Mouse (Mus musculus) common myeloid progenitor, adult 5-6 weeks (primary cell): Measurements from ENCODE around the gene Tet3. TPM values are rescaled to one million over a fixed set of nuclear protein-coding genes. Genes with fewer than 3 reads are reported as not detected.

ENCODE experiments used
- total RNA-seq: library from RNA; stranded (forward); fragments of 200-1000, 187-1606 nt; gene quantifications from 2 replicates; pipeline ENCODE4 v1.2.3, GENCODE M21; 2017

The Tet3 gene
- total RNA-seq, 1 experiment from 2014 or later, result 24.2 TPM

Other genes starting within 250 kb of the Tet3 start
- 0.10 TPM in 1 of 2 replicates, not detected in the other for gene Slc4a5, start 239.3 kb downstream of the Tet3 start, total RNA-seq
- gene Mthfd2, start 133.2 kb downstream of the Tet3 start, total RNA-seq, result 24.1 and 27.0 TPM in 2 replicates
- gene Mob1a, start 133.1 kb downstream of the Tet3 start, total RNA-seq, result 112 and 127 TPM in 2 replicates
- gene Bola3, start 109.9 kb downstream of the Tet3 start, total RNA-seq, result 89.1 and 97.5 TPM in 2 replicates
- gene Dguok, start 47.9 kb upstream of the Tet3 start, total RNA-seq, result 34.3 and 38.0 TPM in 2 replicates
- not detected in 2 replicates for gene Actg2, start 77.2 kb upstream of the Tet3 start, total RNA-seq
- gene Stambp, start 113.6 kb upstream of the Tet3 start, total RNA-seq, result 6.4 and 9.3 TPM in 2 replicates
- gene Clec4f, start 197.1 kb upstream of the Tet3 start, total RNA-seq, result not detected in 2 replicates
- gene Cd207, start 218.8 kb upstream of the Tet3 start, total RNA-seq, result not detected in 2 replicates